Mouse (Mus musculus) liver, adult 2 months (tissue): ENCODE measurements at regions not wholly inside any gene's neighbourhood (a gene's known extent, or its start where the extent isn't known, plus 50 kb on each side); places are given as distances from the start of the nearest gene placed in this dataset.
A peak's percentile ranks its signal among the peaks of the same experiment; 100 is the strongest.

Experiments
- DNase-seq: peaks from one replicate; pipeline ENCODE4 v3.0.0-alpha.2; 2011; ENCODE audit warnings: low read depth, low spot score; ENCODE audit errors: extremely low read depth
- H3K27ac ChIP-seq: fragments of 200-500 bp; replicated peaks from 2 replicates; pipeline ENCODE4 v1.5.1; 2012; ENCODE audit warnings: low read depth, mild to moderate bottlenecking, control low read depth, inconsistent platforms, low read length; ENCODE audit not compliant: insufficient read depth
- H3K27me3 ChIP-seq: fragments of 200-500 bp; 2 replicates; pipeline ENCODE4 v1.6.1; 2012; ENCODE audit warnings: mild to moderate bottlenecking, moderate library complexity, low read length, inconsistent platforms; ENCODE audit not compliant: control insufficient read depth, insufficient read depth
- H3K36me3 ChIP-seq: fragments of 200-500 bp; 2 replicates; pipeline ENCODE4 v1.6.1; 2012; ENCODE audit warnings: low read length, inconsistent platforms; ENCODE audit not compliant: control insufficient read depth, insufficient read depth
- H3K4me1 ChIP-seq: fragments of 200-500 bp; 2 replicates; pipeline ENCODE4 v1.6.1; 2011; ENCODE audit warnings: low read length; ENCODE audit not compliant: control insufficient read depth, insufficient read depth
- H3K4me3 ChIP-seq: fragments of 200-500 bp; 2 replicates; pipeline ENCODE4 v1.5.1; 2011; ENCODE audit warnings: low read depth, mild to moderate bottlenecking, control low read depth, low read length, moderate library complexity; ENCODE audit not compliant: insufficient read depth
- H3K79me2 ChIP-seq: fragments of 200-500 bp; 2 replicates; pipeline ENCODE4 v1.6.1; 2012; ENCODE audit warnings: inconsistent platforms, mild to moderate bottlenecking, low read length, moderate library complexity; ENCODE audit not compliant: control insufficient read depth, insufficient read depth
- H3K9ac ChIP-seq: fragments of 200-500 bp; 2 replicates; pipeline ENCODE4 v1.6.1; 2012; ENCODE audit warnings: low read depth, mild to moderate bottlenecking, control low read depth, inconsistent platforms, low read length
- CTCF ChIP-seq: fragments of 200-500 bp; IDR thresholded peaks from 2 replicates; pipeline ENCODE4 v1.5.1; 2011; ENCODE audit warnings: low read depth, low read length, control low read depth
- POLR2A ChIP-seq: fragments of 200-500 bp; IDR thresholded peaks from 2 replicates; pipeline ENCODE4 v1.6.1; 2011; ENCODE audit warnings: low read length, control low read depth; ENCODE audit not compliant: insufficient read depth; ENCODE audit errors: extremely low read depth
- WGBS: fragments of 180-500 bp; shearing (Covaris S2); methylation state at CpG from one replicate; pipeline ENCODE4 v1.1.7; 2018; 5-methylcytosine and 5-hydroxymethylcytosine counted together

GRCm38 (mm10) chr5:112081006-112081405, 171.3 kb downstream of the Cryba4 start:
- TF ChIP-seq CTCF (no peak), POLR2A (no peak)
- no peak overlapping the region for H3K9ac ChIP-seq
- H3K27ac ChIP-seq: no peak overlapping the region
- no peaks in the 10 kb centered on the region for H3K79me2 ChIP-seq
- H3K4me1 ChIP-seq: no peaks in the 10 kb centered on the region
- DNase-seq: no peak
- no peaks in the 10 kb centered on the region for H3K27me3 ChIP-seq
- no peaks in the 10 kb centered on the region for H3K36me3 ChIP-seq
- H3K4me3 ChIP-seq: no peak overlapping the region
- WGBS: 76% methylated on average over 6 of the region's 6 CpGs

DNA sequence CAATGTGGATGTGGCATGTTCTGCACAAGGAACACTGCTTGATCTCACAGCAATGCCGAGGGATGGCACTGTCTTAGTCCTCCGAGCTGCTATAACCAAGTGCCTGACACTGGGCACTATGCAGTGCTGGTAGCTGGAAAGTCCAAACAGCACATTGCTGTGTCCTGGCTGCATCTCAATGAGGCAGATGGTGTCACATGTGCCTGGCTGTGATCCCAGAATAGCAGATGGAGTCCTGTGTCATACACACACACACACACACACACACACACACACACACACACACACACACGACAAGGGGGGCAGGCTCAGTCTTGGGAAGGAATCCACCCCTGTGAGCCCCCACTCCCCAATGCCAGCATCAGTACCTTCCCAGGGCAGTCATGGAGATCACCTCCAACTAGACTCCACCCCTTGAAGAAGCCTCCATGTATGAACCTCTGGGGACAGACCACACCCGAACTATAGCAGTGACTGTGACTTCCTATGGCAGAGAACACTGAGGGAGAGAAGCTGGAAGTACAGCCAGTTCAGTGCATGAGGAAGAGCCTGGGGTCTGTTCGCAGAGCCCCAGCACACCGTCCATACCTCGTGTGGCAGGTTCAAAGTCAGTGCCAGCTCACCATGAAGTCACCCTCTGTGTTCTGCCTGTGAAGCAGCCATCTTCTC, 160.3 kb downstream of the Cryba4 start:
- Histone ChIP-seq H3K27ac (no peak overlapping the region), H3K4me1 (no peaks in the 10 kb centered on the region), H3K36me3 (no peaks in the 10 kb centered on the region), H3K79me2 (no peaks in the 10 kb centered on the region), H3K27me3 (no peaks in the 10 kb centered on the region), H3K9ac (no peak overlapping the region), H3K4me3 (no peak overlapping the region)
- DNase-seq: peak; percentile 4
- WGBS: 59% methylated on average over 7 of the region's 7 CpGs
- TF ChIP-seq POLR2A: no peak
- TF ChIP-seq CTCF: no peak

DNA sequence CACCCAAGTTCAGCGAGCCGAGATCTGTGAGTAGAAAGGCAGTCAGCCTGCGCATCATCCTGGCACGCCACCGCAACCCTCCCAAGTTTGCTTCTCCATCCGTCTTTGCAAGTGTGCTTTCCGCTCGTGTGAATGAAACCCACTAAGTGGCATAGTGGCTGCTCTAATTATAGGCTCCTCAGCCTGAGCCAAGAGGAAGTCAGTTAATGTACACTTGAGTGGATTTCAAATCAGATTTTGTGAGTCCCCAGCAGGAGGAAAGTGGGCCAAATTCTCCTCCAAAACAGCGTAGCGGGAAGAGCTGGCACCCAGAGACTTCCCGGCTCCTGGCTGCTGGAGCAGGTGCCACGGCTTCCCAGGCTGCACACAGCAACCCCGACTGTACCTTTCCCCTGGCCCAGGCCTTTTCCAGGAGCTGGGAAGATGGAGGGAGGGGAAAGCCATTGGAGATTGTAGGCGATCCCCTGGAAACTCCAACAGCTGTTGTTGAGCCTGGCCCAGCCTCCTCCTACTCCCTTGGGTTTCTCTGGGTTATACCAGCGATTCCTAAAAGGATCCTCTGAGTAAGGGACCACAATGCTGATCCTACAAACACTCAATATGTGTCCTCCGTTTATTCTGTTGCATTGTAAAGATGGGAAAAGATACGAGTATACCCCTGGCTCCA, 158.3 kb downstream of the Cryba4 start:
- TF ChIP-seq POLR2A: no peak
- no peak for TF ChIP-seq CTCF
- Histone ChIP-seq H3K79me2 (no peaks in the 10 kb centered on the region), H3K4me1 (no peaks in the 10 kb centered on the region), H3K27ac (no peak overlapping the region), H3K4me3 (no peak overlapping the region), H3K9ac (no peak overlapping the region), H3K27me3 (no peaks in the 10 kb centered on the region), H3K36me3 (no peaks in the 10 kb centered on the region)
- no peak for DNase-seq
- 78% methylated on average over 17 of the region's 17 CpGs for WGBS

DNA sequence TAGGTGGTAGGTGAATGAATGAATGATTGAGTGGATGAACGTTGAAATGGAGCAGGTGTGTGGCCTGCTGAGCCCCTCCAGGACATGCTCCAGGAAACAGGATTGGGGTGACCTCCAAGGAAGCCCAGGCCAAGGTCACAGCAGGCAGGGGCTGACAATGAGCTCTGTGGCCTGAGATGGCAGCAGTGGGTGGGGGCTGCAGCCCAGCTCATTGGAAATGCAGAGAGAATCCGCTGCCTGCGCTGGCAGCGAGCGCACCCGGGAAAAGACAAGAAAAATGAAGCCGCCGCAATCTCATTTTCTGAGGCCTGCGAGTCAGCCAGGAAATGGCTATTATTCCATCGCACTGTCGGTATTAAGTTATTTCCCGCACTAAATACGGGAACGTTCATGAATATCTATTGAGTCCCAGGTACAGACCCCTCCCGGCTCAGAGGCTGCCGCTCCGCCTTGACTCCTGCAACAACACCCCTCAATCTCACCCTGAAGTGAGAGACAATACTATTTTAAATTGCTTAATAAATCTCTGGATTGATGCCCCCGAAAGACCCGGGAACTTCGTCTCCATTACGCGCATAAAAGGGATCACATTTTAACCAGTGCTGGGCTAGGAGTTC, 153.7 kb downstream of the Cryba4 start:
- H3K79me2 ChIP-seq: no peaks in the 10 kb centered on the region
- no peak for DNase-seq
- H3K9ac ChIP-seq: no peak overlapping the region
- H3K27me3 ChIP-seq: no peaks in the 10 kb centered on the region
- TF ChIP-seq POLR2A (no peak), CTCF (no peak)
- 69% methylated on average over 22 of the region's 22 CpGs for WGBS
- no peak overlapping the region for H3K27ac ChIP-seq
- no peaks in the 10 kb centered on the region for H3K36me3 ChIP-seq
- no peak overlapping the region for H3K4me3 ChIP-seq
- no peaks in the 10 kb centered on the region for H3K4me1 ChIP-seq

DNA sequence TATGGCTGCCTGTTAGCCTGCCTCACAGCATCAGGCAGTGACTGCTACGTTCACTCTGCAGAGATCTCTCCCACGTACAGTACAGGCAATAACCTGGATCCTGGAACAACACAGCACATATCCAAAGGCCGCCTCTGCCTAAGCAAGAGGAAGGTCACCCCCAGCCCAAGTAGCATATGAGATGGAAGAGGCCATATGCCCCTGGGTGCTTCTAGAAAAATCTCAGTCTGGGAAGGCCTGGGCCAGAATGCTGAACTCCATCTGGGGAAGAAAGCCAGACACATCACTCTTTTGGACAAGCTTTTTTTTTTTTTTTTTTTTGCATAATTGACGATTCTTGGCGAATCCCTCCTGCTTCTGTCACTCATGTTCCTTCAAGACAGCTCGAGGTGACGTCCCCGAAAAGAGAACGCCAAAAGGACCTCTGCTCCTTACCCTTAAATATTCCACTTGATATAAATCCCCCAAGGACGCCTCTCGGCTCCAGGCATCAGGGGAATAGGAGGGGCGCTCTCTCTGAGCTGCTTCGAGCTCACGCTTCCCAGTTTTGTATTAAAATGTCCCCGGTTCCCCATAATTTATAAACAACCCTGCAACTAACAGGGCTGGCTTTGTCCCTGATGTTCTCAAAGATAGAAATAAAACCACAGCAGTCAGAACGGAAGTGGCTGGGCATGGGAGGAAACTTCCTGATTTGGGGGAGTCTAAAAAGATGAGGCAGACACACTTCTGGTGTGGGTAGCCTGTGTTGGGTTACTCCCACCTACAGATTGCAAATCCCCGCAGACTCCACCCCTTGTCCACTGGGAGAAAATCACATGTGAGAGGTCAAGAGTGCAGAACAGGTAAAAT, 150.4 kb downstream of the Cryba4 start:
- Histone ChIP-seq H3K27me3 (no peaks in the 10 kb centered on the region), H3K9ac (no peak overlapping the region), H3K79me2 (no peaks in the 10 kb centered on the region), H3K27ac (no peak overlapping the region), H3K4me1 (no peaks in the 10 kb centered on the region), H3K4me3 (no peak overlapping the region), H3K36me3 (no peaks in the 10 kb centered on the region)
- TF ChIP-seq POLR2A (no peak), CTCF (no peak)
- DNase-seq: no peak
- 75% methylated on average over 17 of the region's 17 CpGs for WGBS
